8 mouse cellular contexts compared by ENCODE assay signal in the genomic region with DNA sequence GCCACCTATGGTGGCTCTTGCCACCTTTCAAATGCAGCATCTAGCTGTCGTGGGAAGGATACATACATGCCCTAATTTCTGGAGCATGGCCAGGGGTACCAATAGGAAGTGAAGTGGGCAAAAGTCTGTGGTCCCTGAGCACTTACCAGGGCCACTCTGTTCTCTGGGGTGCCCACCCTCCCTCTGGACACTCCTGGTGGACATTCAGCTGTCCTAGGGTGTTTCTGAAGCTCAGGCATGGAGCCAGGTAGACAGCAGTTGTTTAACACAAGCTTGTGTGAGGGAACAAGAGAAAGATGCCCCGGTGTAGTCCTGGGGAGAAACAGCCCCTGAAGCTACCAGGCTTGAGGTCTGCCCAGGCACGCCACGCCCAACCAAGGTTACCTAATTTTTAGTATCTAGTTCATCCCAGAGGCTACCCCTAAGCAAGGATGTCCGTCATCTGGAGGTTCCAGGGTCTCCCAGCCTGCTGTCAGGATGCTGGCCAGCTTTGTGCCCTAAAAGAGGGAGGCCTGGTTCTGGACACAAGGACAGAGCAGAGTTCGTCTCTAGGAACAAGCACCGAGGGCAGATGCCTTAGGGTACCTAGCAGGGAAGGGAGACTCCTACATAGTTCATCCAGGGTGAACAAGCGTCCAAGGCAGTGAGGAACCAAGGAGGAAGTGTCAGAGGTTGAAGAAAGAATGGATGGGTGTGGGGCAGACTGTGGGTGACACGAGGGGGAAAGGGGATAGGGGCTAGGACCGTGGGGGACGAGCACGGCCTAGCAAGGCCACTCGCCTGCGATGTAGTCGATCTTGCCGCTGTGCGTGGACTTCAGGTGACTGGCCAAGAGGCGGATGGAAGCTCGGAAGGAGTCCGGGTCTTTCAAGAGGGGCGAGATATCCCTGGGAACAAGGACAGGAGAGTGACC. TPM values are rescaled to one million over a fixed set of nuclear protein-coding genes. Genes with fewer than 3 reads are reported as not detected.
DNase-seq lines count a peak whose midpoint lies in the region; ATAC-seq and TF ChIP-seq lines count a peak whose summit lies in the region.

No protein-coding gene starts in this region.

- H3K27me3 ChIP-seq in heart, embryonic 12.5 days (replicated peaks), result no peaks in the 10 kb centered on the region
- H3K27me3 ChIP-seq in forebrain, embryonic 12.5 days, result 0 out of 2 replicates have a peak, but pooled peaks cover 3% of the 10 kb centered on the region
- no peaks in the 10 kb centered on the region for H3K27me3 ChIP-seq in liver, embryonic 12.5 days (replicated peaks)
- no peaks in the 10 kb centered on the region for H3K27me3 ChIP-seq in stomach, postnatal 0 days (ENCODE audit: control insufficient read depth, insufficient read depth, low read length)

- peak overlapping the region; percentile 85 for H3K9ac ChIP-seq in heart, embryonic 12.5 days
- H3K9ac ChIP-seq in ES-E14 (ENCODE audit: insufficient read depth, low read depth, low read length, poor library complexity, severe bottlenecking), result peak overlapping the region; percentile 93
- peak overlapping the region; percentile 79 for H3K9ac ChIP-seq in forebrain, embryonic 12.5 days
- H3K9ac ChIP-seq in liver, embryonic 12.5 days, result peak overlapping the region; percentile 77
- peak overlapping the region; percentile 70 for H3K9ac ChIP-seq in stomach, postnatal 0 days (ENCODE audit: low read length)

- peak overlapping the region; percentile 69 for H3K4me3 ChIP-seq in heart, embryonic 12.5 days
- peak overlapping the region; percentile 87 to 90 for H3K4me3 ChIP-seq in ES-E14 (ENCODE audit: insufficient read depth in 1 of 2, low read depth in 1 of 2, low read length in 2 of 2, poor library complexity in 1 of 2, severe bottlenecking in 1 of 2)
- H3K4me3 ChIP-seq in forebrain, embryonic 12.5 days (replicated peaks), result peak overlapping the region; percentile 64
- peak overlapping the region; percentile 71 for H3K4me3 ChIP-seq in liver, embryonic 12.5 days
- H3K4me3 ChIP-seq in stomach, postnatal 0 days (ENCODE audit: low read depth, low read length), result peak overlapping the region; percentile 57

- TF ChIP-seq CTCF in stomach, postnatal 0 days (IDR thresholded peaks at IDR 0.05; ENCODE audit: low read depth), result no peak

- H3K4me2 ChIP-seq in heart, embryonic 12.5 days, result peak overlapping the region; percentile 87
- peak overlapping the region; percentile 69 for H3K4me2 ChIP-seq in forebrain, embryonic 12.5 days
- peak overlapping the region; percentile 92 for H3K4me2 ChIP-seq in liver, embryonic 12.5 days
- H3K4me2 ChIP-seq in stomach, postnatal 0 days (replicated peaks; ENCODE audit: low read depth), result peak overlapping the region; percentile 69

- no peak for TF ChIP-seq EP300 in stomach, postnatal 0 days (optimal IDR thresholded peaks at IDR 0.05)

- 14% methylated on average over 21 of the region's 21 CpGs for WGBS in heart, embryonic 12.5 days
- 19% methylated on average over 21 of the region's 21 CpGs for WGBS in forebrain, embryonic 12.5 days
- 5% methylated on average over 21 of the region's 21 CpGs for WGBS in liver, embryonic 12.5 days (ENCODE audit: insufficient replicate concordance)
- 11% methylated on average over 21 of the region's 21 CpGs for WGBS in stomach, postnatal 0 days

- in situ Hi-C loops in ES-E14 (cut with MboI; ENCODE audit: low sequenced_read_pairs in 2 of 2, unreplicated experiment in 2 of 2), result no loop called here

- H3K36me3 ChIP-seq in heart, embryonic 12.5 days, result peaks cover 34% of the 10 kb centered on the region
- peaks cover 26% of the 10 kb centered on the region for H3K36me3 ChIP-seq in ES-E14 (ENCODE audit: control insufficient read depth, insufficient read depth, low read length, poor library complexity, severe bottlenecking)
- peaks cover 40% of the 10 kb centered on the region for H3K36me3 ChIP-seq in forebrain, embryonic 12.5 days (replicated peaks)
- peaks cover 41% of the 10 kb centered on the region for H3K36me3 ChIP-seq in liver, embryonic 12.5 days
- peaks cover 11% of the 10 kb centered on the region for H3K36me3 ChIP-seq in stomach, postnatal 0 days (ENCODE audit: control insufficient read depth, insufficient read depth, low read length)

- no peak for DNase-seq in heart, postnatal 36 days
- DNase-seq in ES-E14 (ENCODE audit: low read depth, low spot score), result no peak
- DNase-seq in stomach, postnatal 0 days (ENCODE audit: low spot score), result no peak
- DNase-seq in urinary bladder, postnatal 14 days (ENCODE audit: low spot score), result no peak
- no peak for DNase-seq in layer of hippocampus, adult 8-10 months (ENCODE audit: low spot score in 2 of 2)

- H3K4me1 ChIP-seq in heart, embryonic 12.5 days (replicated peaks), result peaks cover 42% of the 10 kb centered on the region
- H3K4me1 ChIP-seq in ES-E14 (ENCODE audit: control insufficient read depth in 2 of 2, insufficient read depth in 2 of 2, low read length in 2 of 2, poor library complexity in 1 of 2), result peaks cover 9 to 31% of the 10 kb centered on the region in 2 experiments; a peak in 3 of 4 replicates
- peaks cover 46% of the 10 kb centered on the region for H3K4me1 ChIP-seq in forebrain, embryonic 12.5 days
- H3K4me1 ChIP-seq in liver, embryonic 12.5 days, result peaks cover 63% of the 10 kb centered on the region
- peaks cover 6% of the 10 kb centered on the region; the same call in 1 of the 2 replicates for H3K4me1 ChIP-seq in stomach, postnatal 0 days (replicated peaks; ENCODE audit: control insufficient read depth, insufficient read depth)

- peak; percentile 23 for ATAC-seq in heart, embryonic 12.5 days (ENCODE audit: insufficient number of reproducible peaks, low FRiP score)
- peak; percentile 18 for ATAC-seq in forebrain, embryonic 12.5 days (ENCODE audit: low FRiP score)
- ATAC-seq in liver, embryonic 12.5 days, result 0 out of 2 replicates have a peak, but pooled peaks have one; percentile 2
- ATAC-seq in stomach, postnatal 0 days (ENCODE audit: low FRiP score, low TSS enrichment), result peak; percentile 1; the same call in 1 of the 2 replicates

- no peaks in the 10 kb centered on the region for H3K9me3 ChIP-seq in heart, embryonic 12.5 days (replicated peaks)
- H3K9me3 ChIP-seq in ES-E14 (ENCODE audit: control insufficient read depth, insufficient read depth, low read depth, low read length), result no peaks in the 10 kb centered on the region
- no peaks in the 10 kb centered on the region for H3K9me3 ChIP-seq in forebrain, embryonic 12.5 days
- H3K9me3 ChIP-seq in liver, embryonic 12.5 days (replicated peaks), result no peaks in the 10 kb centered on the region
- no peaks in the 10 kb centered on the region for H3K9me3 ChIP-seq in stomach, postnatal 0 days (ENCODE audit: control insufficient read depth, low read length)

- H3K27ac ChIP-seq in heart, embryonic 12.5 days (ENCODE audit: poor library complexity, severe bottlenecking), result peak overlapping the region; percentile 23
- H3K27ac ChIP-seq in ES-E14 (ENCODE audit: insufficient read depth, low read depth, low read length, poor library complexity, severe bottlenecking), result peak overlapping the region; percentile 72
- peak overlapping the region; percentile 26; the same call in 1 of the 2 replicates for H3K27ac ChIP-seq in forebrain, embryonic 12.5 days
- peak overlapping the region; percentile 83 for H3K27ac ChIP-seq in liver, embryonic 12.5 days
- H3K27ac ChIP-seq in stomach, postnatal 0 days (replicated peaks), result peak overlapping the region; percentile 77

- intact Hi-C loops in heart, postnatal 36 days (cut with DNase I), result loop anchor here (2.0 kb wide), 1 partner anchor 35 kb away; a partner anchor contains a TSS

RNA-seq across cellular contexts. Expression of a gene that starts 0.7 kb away (rescaled TPM):
- polyA plus RNA-seq in heart, embryonic 12.5 days (2016; fragmentation: Nextera tagmentation; extraction: Ambion mirVana), result 209 and 232 TPM in 2 replicates
- 10 to 100 TPM; 29.8 to 38.9 TPM for total RNA-seq in heart, postnatal 36 days (2021)
- total RNA-seq in ES-E14 (2012; rRNA removed), result 400 and 412 TPM in 2 replicates
- polyA plus RNA-seq in forebrain, embryonic 12.5 days (2016; fragmentation: Nextera tagmentation; extraction: Ambion mirVana), result 170 and 188 TPM in 2 replicates
- polyA plus RNA-seq in liver, embryonic 12.5 days (2016; fragmentation: Nextera tagmentation; extraction: Ambion mirVana), result 226 and 253 TPM in 2 replicates
- polyA plus RNA-seq in stomach, postnatal 0 days (2015; fragmentation: Nextera tagmentation; extraction: Ambion mirVana), result 311 and 314 TPM in 2 replicates
- total RNA-seq in layer of hippocampus, adult 8-10 months (2022), result 10 to 100 TPM; 56.8 to 69.3 (median 60.2) TPM

RNA-seq across cellular contexts. Expression of a gene that starts 8.2 kb away (rescaled TPM):
- 36.9 and 38.9 TPM in 2 replicates for polyA plus RNA-seq in heart, embryonic 12.5 days (2016; fragmentation: Nextera tagmentation; extraction: Ambion mirVana)
- 1 to 10 TPM; 2.4 to 2.5 TPM for total RNA-seq in heart, postnatal 36 days (2021)
- total RNA-seq in ES-E14 (2012; rRNA removed), result 139 and 168 TPM in 2 replicates
- polyA plus RNA-seq in forebrain, embryonic 12.5 days (2016; fragmentation: Nextera tagmentation; extraction: Ambion mirVana), result 43.7 and 46.0 TPM in 2 replicates
- 65.7 and 66.8 TPM in 2 replicates for polyA plus RNA-seq in liver, embryonic 12.5 days (2016; fragmentation: Nextera tagmentation; extraction: Ambion mirVana)
- polyA plus RNA-seq in stomach, postnatal 0 days (2015; fragmentation: Nextera tagmentation; extraction: Ambion mirVana), result 11.8 TPM in 2 replicates
- total RNA-seq in layer of hippocampus, adult 8-10 months (2022), result 1 to 10 TPM; 1.4 to 2.4 (median 1.7) TPM

RNA-seq across cellular contexts. Expression of a gene that starts 24.9 kb away (rescaled TPM):
- polyA plus RNA-seq in heart, embryonic 12.5 days (2016; fragmentation: Nextera tagmentation; extraction: Ambion mirVana), result 25.5 and 27.8 TPM in 2 replicates
- 10 to 100 TPM; 18.8 to 21.6 TPM for total RNA-seq in heart, postnatal 36 days (2021)
- 204 and 335 TPM in 2 replicates for total RNA-seq in ES-E14 (2012; rRNA removed)
- polyA plus RNA-seq in forebrain, embryonic 12.5 days (2016; fragmentation: Nextera tagmentation; extraction: Ambion mirVana), result 4.7 and 4.9 TPM in 2 replicates
- 21.7 and 24.4 TPM in 2 replicates for polyA plus RNA-seq in liver, embryonic 12.5 days (2016; fragmentation: Nextera tagmentation; extraction: Ambion mirVana)
- polyA plus RNA-seq in stomach, postnatal 0 days (2015; fragmentation: Nextera tagmentation; extraction: Ambion mirVana), result 7.0 and 8.2 TPM in 2 replicates
- total RNA-seq in layer of hippocampus, adult 8-10 months (2022), result 1 to 10 TPM; 4.6 to 7.0 (median 4.9) TPM

RNA-seq across cellular contexts. Expression of a gene that starts 35.3 kb away (rescaled TPM):
- polyA plus RNA-seq in heart, embryonic 12.5 days (2016; fragmentation: Nextera tagmentation; extraction: Ambion mirVana), result 12.7 and 13.5 TPM in 2 replicates
- 1 to 10 TPM; 3.1 to 3.5 TPM for total RNA-seq in heart, postnatal 36 days (2021)
- 8.9 and 9.2 TPM in 2 replicates for total RNA-seq in ES-E14 (2012; rRNA removed)
- 4.2 and 5.0 TPM in 2 replicates for polyA plus RNA-seq in forebrain, embryonic 12.5 days (2016; fragmentation: Nextera tagmentation; extraction: Ambion mirVana)
- polyA plus RNA-seq in liver, embryonic 12.5 days (2016; fragmentation: Nextera tagmentation; extraction: Ambion mirVana), result 4.6 TPM in 2 replicates
- 8.2 TPM in 2 replicates for polyA plus RNA-seq in stomach, postnatal 0 days (2015; fragmentation: Nextera tagmentation; extraction: Ambion mirVana)
- total RNA-seq in layer of hippocampus, adult 8-10 months (2022), result 10 to 100 TPM in 2 of 4 experiments, 1 to 10 TPM in 2; 8.0 to 16.5 (median 11.9) TPM

RNA-seq across cellular contexts. Expression of a gene that starts 35.4 kb away (rescaled TPM):
- polyA plus RNA-seq in heart, embryonic 12.5 days (2016; fragmentation: Nextera tagmentation; extraction: Ambion mirVana), result 45.1 and 45.8 TPM in 2 replicates
- 10 to 100 TPM; 65.8 to 67.9 TPM for total RNA-seq in heart, postnatal 36 days (2021)
- 53.2 and 56.1 TPM in 2 replicates for total RNA-seq in ES-E14 (2012; rRNA removed)
- polyA plus RNA-seq in forebrain, embryonic 12.5 days (2016; fragmentation: Nextera tagmentation; extraction: Ambion mirVana), result 42.2 and 44.2 TPM in 2 replicates
- 27.2 and 30.0 TPM in 2 replicates for polyA plus RNA-seq in liver, embryonic 12.5 days (2016; fragmentation: Nextera tagmentation; extraction: Ambion mirVana)
- polyA plus RNA-seq in stomach, postnatal 0 days (2015; fragmentation: Nextera tagmentation; extraction: Ambion mirVana), result 48.0 and 49.5 TPM in 2 replicates
- total RNA-seq in layer of hippocampus, adult 8-10 months (2022), result 10 to 100 TPM; 72.6 to 90.6 (median 75.3) TPM

Comparison
In these comparisons a context has a peak if more than half of its experiments do, and no peak if none do; other contexts are left out.
1. H3K27ac ChIP-seq: peak in every context shown above with its lines; median percentile 83 in liver, embryonic 12.5 days; 77 in stomach, postnatal 0 days; 72 in ES-E14; 26 in forebrain, embryonic 12.5 days; 23 in heart, embryonic 12.5 days.